Mouse (Mus musculus): ENCODE measurements around the gene Pla2r1. TPM values are rescaled to one million over a fixed set of nuclear protein-coding genes. Genes with fewer than 3 reads are reported as not detected.
A peak's percentile ranks its signal among the peaks of the same experiment; 100 is the strongest.

Pla2r1 gene
- polyA plus RNA-seq, 1 experiment from 2014 or later: 4.1 TPM

DNA sequence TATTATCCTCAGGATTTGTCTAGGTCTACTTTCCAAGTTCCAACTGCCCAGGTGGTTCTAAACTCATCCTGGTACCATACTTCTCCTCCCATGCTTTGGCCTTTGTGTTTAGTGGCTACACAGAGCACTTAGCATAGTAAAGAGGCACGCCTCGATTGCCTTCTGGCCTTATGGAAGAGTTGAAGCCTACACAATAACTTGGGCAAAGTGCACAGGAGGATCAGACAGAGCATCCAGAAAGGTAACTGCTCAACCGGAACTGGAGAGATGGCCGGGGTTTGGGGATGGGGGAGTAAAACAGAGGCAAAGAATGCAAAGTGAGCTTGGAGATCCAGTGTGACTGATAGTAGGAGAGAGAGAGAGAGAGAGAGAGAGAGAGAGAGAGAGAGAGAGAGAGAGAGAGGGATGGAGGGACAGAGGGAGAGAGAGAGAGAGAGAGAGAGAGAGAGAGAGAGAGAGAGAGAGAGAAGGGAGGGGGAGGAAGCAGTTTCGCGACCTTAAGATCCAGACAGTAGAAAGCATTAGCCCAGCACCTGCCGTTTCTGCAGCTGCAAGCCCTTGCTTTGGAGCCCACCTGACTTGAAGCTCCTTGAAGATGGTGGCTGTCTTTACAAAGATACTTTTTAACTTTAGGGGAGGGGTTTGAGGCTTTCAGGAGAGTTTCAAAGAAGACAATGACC, 168.9 kb downstream of the Pla2r1 start:
- Histone ChIP-seq H3K4me1 (peaks cover 10% of the 10 kb centered on the region), H3K9me3 (no peaks in the 10 kb centered on the region), H3K27me3 (ENCODE audit: insufficient read depth, poor library complexity, severe bottlenecking) (no peaks in the 10 kb centered on the region), H3K27ac (no peak overlapping the region), H3K36me3 (no peaks in the 10 kb centered on the region), H3K4me3 (no peak overlapping the region)
- WGBS: 47% methylated on average over 7 of the region's 7 CpGs
- DNase-seq (ENCODE audit: low spot score): no peak

DNA sequence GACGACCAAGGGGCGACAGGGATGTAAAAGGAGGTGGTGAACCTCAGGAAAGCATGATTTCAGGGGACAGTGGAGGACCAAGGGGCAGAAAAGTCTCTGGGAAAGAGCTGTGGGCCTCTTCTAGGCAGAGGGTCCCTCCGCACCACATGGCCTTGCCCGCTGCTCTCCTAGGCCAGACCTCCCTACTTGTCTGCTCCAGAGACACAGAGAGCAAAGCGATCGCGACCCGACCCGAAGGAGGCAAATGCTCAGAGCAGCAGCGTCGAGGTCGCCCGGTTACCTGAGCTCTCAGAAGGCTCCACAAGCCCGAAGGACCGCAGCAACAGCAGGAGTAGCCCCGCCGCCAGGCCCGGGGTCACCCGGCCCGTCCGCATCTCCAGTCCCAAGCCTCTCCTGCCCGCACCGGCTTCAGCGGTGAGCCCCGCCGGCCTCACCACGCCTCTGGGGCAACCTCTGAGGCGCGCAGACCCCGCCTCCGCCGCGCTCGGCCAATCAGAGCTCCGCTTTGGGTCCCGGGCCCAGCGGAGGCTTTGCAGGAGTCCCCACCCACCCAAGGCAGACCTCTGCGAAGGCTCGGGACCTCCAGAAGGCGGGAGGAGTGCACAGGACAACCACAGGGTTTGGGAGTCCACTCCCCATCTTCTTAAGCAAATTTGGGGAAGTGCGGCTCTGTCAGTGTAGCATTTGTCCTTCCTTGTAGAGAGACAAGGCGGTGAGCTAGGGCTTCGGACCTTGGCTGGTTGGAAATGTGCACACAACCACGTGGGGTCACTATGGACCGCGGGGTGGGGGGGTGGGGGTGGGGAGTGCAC, 170.0 kb downstream of the Pla2r1 start, which contains the start of gene Ly75:
Gene Ly75 (minus strand): TSS at position 446 of the 812 bp plus-strand sequence.
- peak within 1 kb of the TSS; percentile 82 for H3K27ac ChIP-seq
- DNase-seq (ENCODE audit: low spot score): peak; percentile 95
- H3K36me3 ChIP-seq: no peaks in the 10 kb centered on the region
- no peaks in the 10 kb centered on the region for H3K27me3 ChIP-seq (ENCODE audit: insufficient read depth, poor library complexity, severe bottlenecking)
- 1% methylated on average over 46 of the region's 46 CpGs for WGBS
- H3K4me3 ChIP-seq: peak within 1 kb of the TSS; percentile 66
- H3K4me1 ChIP-seq: peaks cover 10% of the 10 kb centered on the region
- no peaks in the 10 kb centered on the region for H3K9me3 ChIP-seq

DNA sequence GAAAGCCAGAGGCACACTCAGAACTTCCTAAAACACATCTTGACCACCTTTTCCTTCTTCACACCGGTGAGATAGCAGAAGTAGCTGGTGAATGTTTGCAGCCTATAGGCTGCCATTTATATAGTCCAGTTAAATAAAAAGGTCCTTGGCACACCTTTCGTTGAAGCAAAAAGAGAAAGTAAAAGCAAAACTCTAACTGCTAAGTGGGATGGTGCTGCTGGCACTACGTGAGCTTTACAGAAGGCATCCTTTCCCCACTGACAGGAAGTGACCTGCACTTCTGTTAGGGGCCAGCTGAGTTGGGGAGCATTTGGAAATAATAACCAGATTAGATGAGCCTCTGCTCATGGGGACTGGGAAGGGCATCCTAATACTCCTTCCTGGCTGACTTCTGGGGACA, 170.8 kb downstream of the Pla2r1 start:
- H3K4me3 ChIP-seq: peak overlapping the region; percentile 66
- WGBS: 63% methylated on average over 3 of the region's 3 CpGs
- H3K27ac ChIP-seq: peak overlapping the region; percentile 82
- H3K36me3 ChIP-seq: no peaks in the 10 kb centered on the region
- no peaks in the 10 kb centered on the region for H3K27me3 ChIP-seq (ENCODE audit: insufficient read depth, poor library complexity, severe bottlenecking)
- DNase-seq (ENCODE audit: low spot score): no peak
- H3K4me1 ChIP-seq: peaks cover 10% of the 10 kb centered on the region
- H3K9me3 ChIP-seq: no peaks in the 10 kb centered on the region

DNA sequence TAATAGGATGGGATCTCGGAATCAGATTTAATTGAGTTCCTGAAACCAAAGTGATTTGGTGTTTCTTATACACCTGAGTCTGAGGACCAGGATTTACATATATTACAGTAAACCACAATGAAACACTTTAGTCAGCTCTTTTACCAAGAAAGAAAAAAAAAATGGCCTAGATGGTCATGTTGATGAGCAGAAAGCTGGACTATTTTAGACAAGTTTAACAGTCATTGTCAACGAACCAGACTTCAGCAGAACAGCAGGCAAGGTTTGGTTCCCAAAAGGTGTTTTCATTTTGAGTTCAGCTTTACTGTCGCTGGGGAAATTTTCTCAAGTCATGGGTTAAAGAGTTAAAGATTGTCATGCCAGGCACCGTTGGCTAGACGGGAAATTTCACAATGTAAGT, 175.8 kb downstream of the Pla2r1 start:
- H3K36me3 ChIP-seq: peaks cover 11% of the 10 kb centered on the region; the same call in 1 of the 2 replicates
- H3K4me3 ChIP-seq: no peak overlapping the region
- H3K27me3 ChIP-seq (ENCODE audit: insufficient read depth, poor library complexity, severe bottlenecking): no peaks in the 10 kb centered on the region
- peaks cover under 1% of the 10 kb centered on the region; the same call in 1 of the 2 replicates for H3K4me1 ChIP-seq
- no peak overlapping the region for H3K27ac ChIP-seq
- no peaks in the 10 kb centered on the region for H3K9me3 ChIP-seq
- DNase-seq (ENCODE audit: low spot score): no peak
- 83% methylated on average over 5 of the region's 5 CpGs for WGBS

DNA sequence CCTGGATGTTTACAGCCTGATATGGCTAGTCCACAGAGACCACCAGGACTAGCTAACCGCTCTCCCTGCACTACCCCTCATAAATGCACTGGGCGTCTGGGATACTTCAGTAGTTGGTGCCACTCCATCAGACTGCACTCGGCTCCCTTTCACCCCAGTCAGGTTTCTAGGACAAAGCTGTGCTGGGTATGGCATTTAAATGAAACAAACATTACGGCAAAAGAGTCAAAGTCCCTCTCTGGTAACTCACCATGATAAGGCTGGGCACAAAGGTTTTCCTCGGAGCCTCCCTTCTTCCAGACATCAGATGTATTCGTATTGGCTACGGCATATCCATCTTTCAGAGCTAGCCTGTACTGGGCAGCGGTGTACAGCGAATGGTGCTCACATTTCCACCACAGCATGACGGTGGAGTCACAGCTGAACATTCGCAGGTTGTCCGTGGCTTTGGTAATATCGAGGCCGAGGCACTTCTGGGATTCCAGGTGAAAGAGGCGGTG, 177.4 kb downstream of the Pla2r1 start:
- no peak overlapping the region for H3K27ac ChIP-seq
- H3K4me1 ChIP-seq: no peaks in the 10 kb centered on the region
- H3K27me3 ChIP-seq (ENCODE audit: insufficient read depth, poor library complexity, severe bottlenecking): no peaks in the 10 kb centered on the region
- WGBS: 92% methylated on average over 15 of the region's 15 CpGs
- H3K4me3 ChIP-seq: no peak overlapping the region
- H3K9me3 ChIP-seq: no peaks in the 10 kb centered on the region
- no peak for DNase-seq (ENCODE audit: low spot score)
- H3K36me3 ChIP-seq: peaks cover 11% of the 10 kb centered on the region; the same call in 1 of the 2 replicates

DNA sequence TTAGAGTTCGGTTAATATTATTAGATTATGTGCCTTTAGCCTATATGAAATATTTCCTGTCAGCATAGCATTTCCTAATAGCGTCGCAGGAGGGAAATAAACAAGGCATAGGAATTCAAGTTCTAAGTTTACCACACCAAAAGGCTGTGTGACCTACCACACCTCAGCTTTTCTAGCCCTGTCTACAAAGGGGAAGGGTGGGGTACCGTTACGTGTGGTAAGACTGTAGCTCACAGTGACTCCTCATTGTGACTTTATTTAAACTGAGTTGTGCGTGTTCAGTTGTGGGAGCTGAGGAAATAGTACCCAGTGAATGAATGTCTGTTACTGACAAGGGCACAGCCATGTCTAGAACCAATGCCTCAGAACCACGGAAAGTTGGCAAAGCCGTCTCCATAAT, 178.0 kb downstream of the Pla2r1 start:
- Histone ChIP-seq H3K9me3 (no peaks in the 10 kb centered on the region), H3K27ac (no peak overlapping the region), H3K36me3 (peaks cover 11% of the 10 kb centered on the region; the same call in 1 of the 2 replicates), H3K4me3 (no peak overlapping the region), H3K27me3 (ENCODE audit: insufficient read depth, poor library complexity, severe bottlenecking) (no peaks in the 10 kb centered on the region), H3K4me1 (no peaks in the 10 kb centered on the region)
- WGBS: 91% methylated on average over 8 of the region's 8 CpGs
- DNase-seq (ENCODE audit: low spot score): no peak

DNA sequence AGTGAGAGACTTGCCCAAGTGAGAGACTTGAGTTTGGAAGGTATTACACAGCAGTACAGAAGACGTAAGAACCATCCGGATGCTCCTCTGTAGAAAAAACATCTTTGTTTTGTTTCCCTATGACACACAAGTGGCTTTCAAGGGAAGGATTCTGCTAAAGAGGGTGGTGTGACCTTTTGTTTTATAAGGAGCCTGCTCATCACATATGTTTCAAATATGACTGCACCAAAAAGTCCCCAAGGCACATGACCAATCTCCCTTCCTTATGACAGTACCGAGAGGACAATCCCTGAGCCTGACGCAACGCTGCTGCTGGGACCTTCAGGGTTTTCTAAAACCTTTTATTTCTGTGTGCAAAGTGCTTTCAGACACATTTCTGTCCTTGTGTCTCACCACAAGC, 182.9 kb downstream of the Pla2r1 start:
- Histone ChIP-seq H3K9me3 (no peaks in the 10 kb centered on the region), H3K27ac (no peak overlapping the region), H3K27me3 (ENCODE audit: insufficient read depth, poor library complexity, severe bottlenecking) (no peaks in the 10 kb centered on the region), H3K36me3 (peaks cover 9% of the 10 kb centered on the region; the same call in 1 of the 2 replicates), H3K4me3 (no peak overlapping the region), H3K4me1 (no peaks in the 10 kb centered on the region)
- 88% methylated on average over 5 of the region's 5 CpGs for WGBS
- peak; percentile 33 for DNase-seq (ENCODE audit: low spot score)

DNA sequence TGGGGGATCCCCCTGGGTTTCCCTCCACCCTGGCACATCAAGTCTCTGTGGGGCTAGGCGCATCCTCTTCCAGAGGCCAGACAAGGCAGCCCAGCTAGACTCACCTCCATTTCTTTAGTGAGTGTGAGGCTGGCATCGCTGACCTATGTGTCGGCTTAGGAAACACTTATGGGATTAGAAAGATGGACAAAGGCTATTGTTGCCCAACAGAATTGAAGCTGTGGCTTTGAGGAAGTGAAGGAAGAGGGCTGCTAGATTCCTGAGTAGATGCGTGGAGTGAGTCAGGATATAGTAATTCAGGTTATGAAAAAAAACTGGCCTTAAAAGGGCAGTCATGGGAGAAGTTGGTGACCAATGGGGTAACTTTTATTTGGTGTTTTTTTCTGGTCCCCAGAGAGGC, 183.7 kb downstream of the Pla2r1 start:
- Histone ChIP-seq H3K4me3 (no peak overlapping the region), H3K9me3 (no peaks in the 10 kb centered on the region), H3K36me3 (peaks cover 9% of the 10 kb centered on the region; the same call in 1 of the 2 replicates), H3K27ac (no peak overlapping the region), H3K4me1 (no peaks in the 10 kb centered on the region), H3K27me3 (ENCODE audit: insufficient read depth, poor library complexity, severe bottlenecking) (no peaks in the 10 kb centered on the region)
- WGBS: 82% methylated on average over 4 of the region's 4 CpGs
- DNase-seq (ENCODE audit: low spot score): peak; percentile 59

DNA sequence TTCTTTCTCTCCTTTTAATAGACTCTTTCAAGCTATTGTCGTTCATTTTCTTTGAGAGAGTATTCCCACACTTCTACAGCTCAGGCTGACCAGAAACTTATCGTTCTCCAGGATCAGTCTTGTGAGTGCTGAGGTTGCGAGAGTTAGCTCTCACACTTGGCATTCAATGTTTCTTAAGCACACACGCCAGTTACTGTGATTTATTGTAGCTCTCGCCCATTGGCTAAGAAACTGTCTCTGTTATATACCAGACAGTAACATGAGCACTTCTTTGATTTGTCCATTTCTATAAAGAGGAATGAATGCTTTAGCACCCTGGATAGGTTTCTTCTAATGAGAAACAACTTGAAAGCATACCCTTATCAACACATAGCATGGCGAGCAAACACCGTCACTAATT, 185.2 kb downstream of the Pla2r1 start:
- WGBS: 85% methylated on average over 7 of the region's 7 CpGs
- no peaks in the 10 kb centered on the region for H3K9me3 ChIP-seq
- H3K36me3 ChIP-seq: 0 out of 2 replicates have a peak, but pooled peaks cover 4% of the 10 kb centered on the region
- no peak overlapping the region for H3K27ac ChIP-seq
- no peak overlapping the region for H3K4me3 ChIP-seq
- no peaks in the 10 kb centered on the region for H3K4me1 ChIP-seq
- no peaks in the 10 kb centered on the region for H3K27me3 ChIP-seq (ENCODE audit: insufficient read depth, poor library complexity, severe bottlenecking)
- peak; percentile 9 for DNase-seq (ENCODE audit: low spot score)

Other genes with a start within 250 kb of the Pla2r1 start
- 5.3 and 6.6 TPM in 2 replicates for gene Ly75, start 170.0 kb downstream of the Pla2r1 start, polyA plus RNA-seq (2016; fragmentation: Nextera tagmentation; extraction: Ambion mirVana)
- gene Itgb6, start 169.3 kb upstream of the Pla2r1 start, polyA plus RNA-seq (2016; fragmentation: Nextera tagmentation; extraction: Ambion mirVana): 0.34 and 0.46 TPM in 2 replicates